Mouse (Mus musculus) cerebellum, adult 9-11 months (tissue): Measurements from ENCODE around the gene Gls.

Experiments
- DNase-seq: peaks from one replicate; pipeline ENCODE4 v3.0.0; 2022

The Gls gene

GRCm38 (mm10) chr1:52242270-52242669 is 9.2 kb upstream of the Gls start:
- DNase-seq, result no peak

GRCm38 (mm10) chr1:52232766-52233140 is 279 bp downstream of the Gls start:
- DNase-seq, result no peak

DNA sequence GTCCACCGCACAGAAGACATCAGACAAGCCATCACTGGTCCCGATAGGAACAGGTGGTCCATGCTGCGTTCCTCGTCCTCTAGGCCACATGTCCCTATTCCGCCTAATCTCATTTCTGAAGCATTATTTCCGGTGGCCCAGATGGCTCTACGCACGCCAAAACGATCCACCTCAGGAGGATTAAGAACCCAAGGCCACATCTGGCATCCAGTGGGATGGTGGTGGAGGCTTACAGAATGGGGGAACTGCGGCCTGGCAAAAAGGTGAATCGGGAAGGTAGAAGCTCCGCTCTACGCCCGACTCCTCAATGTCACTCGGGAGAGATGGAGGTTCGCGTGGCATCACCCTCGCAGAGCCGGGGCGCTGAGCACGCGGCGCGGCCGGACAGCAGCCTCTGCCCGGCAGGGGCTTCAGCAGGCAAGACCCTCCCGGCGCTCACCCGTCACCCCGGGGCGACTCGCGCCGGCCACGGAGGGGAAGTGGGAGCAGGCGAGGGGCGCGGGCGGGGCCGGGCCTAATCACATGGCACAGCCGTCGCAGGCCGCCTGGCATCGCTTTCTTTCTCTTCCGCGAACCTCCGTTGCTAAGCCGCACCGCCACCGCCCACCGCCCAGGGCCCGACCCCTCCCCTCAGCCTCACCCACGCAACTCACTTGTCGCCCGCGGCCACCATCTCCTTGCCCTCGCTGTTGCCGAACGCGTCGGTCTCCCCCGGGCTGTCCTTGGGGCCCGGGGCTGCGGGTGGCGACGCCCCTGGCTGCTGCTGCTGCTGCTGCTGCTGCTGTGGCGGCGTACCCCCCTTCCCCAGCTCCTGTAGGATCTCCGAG is 880 bp downstream of the Gls start:
- peak; percentile 79 for DNase-seq

GRCm38 (mm10) chr1:52230404-52230803 is 2.6 kb downstream of the Gls start:
- no peak for DNase-seq

DNA sequence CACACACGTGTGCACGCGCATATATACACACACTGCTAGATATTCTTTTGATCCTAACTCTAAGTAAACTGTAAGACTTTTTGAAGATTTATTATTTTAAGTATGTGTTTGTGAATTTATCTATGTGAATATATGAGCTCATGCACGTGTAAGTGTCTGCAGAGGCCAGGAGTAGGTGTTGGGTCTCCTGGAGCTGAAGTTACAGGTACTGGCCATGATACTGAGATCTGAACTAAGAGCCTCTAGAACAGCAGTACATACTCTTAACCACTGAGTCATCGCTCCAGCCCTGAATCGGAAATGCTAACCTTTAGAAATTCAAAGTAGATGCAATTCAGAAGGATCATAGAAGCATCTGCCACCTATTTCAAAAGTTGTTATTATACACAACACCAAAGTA is 4.9 kb downstream of the Gls start:
- no peak for DNase-seq

GRCm38 (mm10) chr1:52226416-52226815 is 6.6 kb downstream of the Gls start:
- DNase-seq, result no peak

DNA sequence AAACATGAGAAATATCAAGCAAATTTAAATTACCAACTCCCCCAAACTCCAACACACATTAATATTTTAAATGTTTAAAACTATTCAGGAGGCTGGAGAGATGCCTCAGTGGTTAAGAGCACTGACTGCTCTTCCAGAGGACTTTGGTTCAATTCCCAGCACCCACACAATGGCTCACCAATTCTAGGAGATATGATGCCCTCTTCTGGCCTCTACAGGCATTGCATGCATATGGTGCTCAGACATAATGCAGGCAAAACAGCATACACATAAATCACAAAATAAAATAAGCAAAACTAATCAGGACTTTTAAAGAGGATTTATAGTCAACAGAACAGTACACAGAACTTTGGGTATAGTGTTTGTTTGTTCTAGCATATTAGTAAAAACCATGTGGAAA is 16.3 kb downstream of the Gls start:
- no peak for DNase-seq

DNA sequence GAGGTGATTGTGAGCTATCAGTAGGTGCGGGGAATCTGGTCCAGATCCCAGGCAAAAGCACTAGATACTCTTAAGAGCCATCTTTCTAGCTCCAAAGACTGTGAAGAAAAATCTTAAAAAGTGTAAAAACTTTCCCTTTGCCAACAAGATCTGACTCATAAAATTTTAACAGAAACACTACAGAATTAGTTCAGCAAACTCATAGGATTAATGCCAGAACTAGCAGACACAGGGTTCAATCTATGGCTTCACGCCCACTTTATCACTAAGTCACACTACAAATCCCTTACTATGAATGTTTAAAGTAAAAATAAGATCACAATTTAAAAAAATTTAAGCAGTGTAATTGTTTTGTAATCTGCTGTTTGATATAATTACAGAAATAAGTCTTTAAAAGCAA is 50.0 kb downstream of the Gls start:
- no peak for DNase-seq

DNA sequence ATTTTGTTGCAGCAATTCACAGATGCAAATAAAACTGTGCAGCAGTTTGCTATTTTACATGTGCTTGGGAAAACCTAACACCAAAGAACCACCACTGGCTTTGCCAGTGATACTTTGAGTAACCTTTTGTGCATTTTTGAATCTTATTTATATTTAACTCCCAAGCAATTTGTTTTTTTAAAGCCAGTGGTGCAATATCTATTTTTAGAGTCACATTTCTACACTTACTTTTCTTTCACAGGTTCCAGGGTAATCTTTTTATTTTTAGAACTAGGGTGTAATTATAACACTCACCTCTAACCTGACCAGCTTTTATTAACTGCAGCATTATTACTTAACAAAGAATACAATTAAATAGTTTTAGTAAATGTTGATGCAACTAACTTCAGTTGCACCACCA is 51.0 kb downstream of the Gls start:
- no peak for DNase-seq

GRCm38 (mm10) chr1:52179939-52180568 is 53.0 kb downstream of the Gls start:
- peak; percentile 81 for DNase-seq

DNA sequence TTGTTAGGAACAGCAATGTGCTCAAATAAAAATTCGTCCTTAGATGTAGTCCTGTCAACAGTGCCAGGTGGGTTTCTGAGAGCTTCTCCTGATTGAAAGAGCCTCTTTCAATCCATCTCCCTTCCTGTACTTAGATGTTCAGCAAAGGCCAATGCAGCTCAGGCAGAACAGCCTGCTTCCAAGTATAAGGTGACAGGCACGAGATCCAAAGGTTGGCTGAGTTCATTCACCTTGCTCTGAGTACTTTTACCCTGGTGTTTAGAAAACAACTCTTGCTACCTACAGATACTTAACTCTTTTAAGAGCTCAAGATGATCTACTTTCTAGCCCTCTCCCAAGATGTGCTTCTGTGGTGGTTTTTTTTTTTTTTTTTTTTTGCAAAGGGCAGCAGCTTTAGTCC is 56.0 kb downstream of the Gls start:
- no peak for DNase-seq

- DNase-seq, result no peak
These were observed 57.0 kb downstream of the Gls start for GRCm38 (mm10) chr1:52175983-52176382.

GRCm38 (mm10) chr1:52175321-52175720 is 57.7 kb downstream of the Gls start:
- DNase-seq, result no peak

GRCm38 (mm10) chr1:52171271-52171670 is 61.8 kb downstream of the Gls start:
- no peak for DNase-seq

GRCm38 (mm10) chr1:52170747-52171146 is 62.3 kb downstream of the Gls start:
- no peak for DNase-seq

DNA sequence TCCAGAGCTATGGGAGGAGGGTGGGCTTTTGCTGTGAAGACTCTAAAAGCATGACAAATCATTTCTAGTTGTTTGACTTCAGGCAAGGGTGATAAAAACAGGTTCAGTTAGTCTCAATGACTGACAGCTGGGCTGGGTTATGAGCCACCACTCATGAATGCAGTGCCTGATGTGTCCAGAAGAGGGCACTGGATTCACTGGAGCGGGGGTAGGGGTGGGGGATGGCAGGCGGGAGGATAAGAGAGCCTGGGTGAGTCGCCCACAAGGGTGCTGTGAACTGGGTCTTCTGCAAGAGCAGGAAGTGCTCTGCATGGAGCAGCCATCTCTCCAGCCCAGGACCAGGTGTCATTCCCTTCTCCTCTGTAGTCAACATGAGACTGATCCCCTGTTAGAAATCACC is 63.0 kb downstream of the Gls start:
- no peak for DNase-seq

DNA sequence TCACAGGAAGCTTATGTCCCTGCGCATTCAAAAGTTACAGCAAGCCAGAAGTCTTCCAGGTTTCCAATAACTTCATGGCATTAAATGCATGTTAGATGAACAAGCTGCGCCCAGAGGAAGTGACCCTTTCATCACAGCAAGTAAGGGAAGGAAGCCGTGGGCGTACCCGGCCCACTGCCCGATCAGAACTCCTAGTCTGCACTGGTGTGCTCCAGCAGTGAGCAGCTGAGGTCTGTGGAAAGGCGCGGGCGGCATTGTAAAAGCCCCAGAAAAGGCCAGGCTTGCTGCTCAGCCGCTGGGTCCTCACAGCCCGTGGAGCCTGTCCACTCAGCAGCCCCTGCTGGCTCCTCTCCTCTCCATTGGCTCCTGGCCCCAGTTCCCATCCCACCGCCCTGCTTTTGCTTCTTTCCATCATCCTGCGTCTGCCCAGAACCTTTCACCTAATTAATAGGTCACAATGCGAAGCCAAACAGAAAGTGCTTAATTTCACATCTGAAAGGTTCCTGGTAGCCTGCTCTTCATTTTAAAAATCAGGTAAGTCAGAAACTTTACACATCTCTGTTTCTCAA is 66.3 kb downstream of the Gls start:
- DNase-seq, result no peak

DNA sequence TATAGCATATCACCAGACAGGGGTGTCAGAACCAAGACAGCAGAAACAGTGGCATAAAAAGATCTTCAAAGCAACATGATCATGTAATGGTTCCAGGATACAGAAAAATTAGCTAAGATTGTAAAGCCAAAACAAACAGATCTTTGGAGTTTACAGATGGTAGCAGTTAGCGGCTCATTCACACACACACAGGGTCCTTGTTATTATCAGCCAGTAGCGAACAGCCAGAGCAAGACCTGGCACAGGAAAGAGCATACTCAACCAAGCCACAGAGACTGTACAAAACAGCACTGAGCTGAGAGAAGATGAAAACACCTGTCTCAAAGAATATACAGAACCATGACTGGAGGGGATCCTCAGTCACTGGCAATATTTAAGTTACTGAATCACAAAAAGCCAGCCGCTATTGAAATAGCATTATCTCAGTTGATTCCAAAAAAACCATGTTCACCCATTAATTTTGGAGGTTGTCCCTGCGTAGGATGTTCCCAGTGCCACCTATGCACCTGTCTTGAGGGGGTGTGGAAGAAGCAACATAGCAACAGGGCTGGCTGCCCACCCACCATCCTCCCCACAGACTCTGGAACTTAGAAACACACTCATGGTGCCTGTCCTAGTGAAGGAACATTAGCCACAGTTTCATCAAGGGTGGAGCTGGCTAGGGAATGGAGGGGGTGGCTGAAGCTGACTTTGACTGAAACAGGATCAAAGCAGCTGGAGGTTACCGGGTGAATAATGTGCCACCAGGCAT is 69.2 kb downstream of the Gls start:
- DNase-seq, result no peak

DNA sequence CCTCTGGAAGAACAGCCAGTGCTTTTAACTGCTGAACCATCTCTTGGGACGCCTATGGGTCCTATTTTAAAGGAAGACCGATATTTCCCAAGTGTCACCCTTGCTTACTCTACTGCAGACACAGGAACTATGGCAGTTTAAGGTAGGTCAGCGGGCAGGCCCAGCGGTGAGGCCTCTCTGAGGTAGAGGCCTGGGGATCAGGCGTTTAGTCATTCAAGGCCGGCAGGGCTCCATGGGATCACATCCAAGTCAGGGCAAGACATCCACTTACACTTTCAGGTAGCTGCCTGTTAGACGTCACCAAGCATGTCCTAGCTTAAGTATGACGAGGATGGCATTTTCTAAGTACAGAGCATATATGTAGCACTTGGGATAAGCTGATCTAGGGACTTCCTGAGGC is 71.9 kb downstream of the Gls start:
- no peak for DNase-seq

GRCm38 (mm10) chr1:52158490-52159381 is 74.3 kb downstream of the Gls start:
- DNase-seq, result no peak

DNA sequence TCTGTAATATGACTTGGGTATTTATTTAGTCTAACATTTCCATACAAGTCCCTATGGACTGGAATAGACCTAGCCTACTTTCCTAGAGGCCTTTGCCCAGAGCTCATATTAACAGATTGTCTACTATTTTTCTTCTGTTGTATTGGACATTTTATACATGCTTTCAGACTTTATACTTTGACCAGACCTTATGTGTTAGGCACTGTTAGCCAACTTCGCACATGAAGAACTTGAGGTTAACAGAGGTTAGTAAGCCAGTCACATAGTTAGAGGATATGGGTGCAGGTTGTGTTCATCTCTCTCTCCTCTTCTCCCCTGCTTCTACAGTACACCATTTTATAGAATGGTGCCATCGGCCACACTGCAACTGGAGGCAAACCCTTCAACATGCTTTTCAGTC is 75.0 kb downstream of the Gls start:
- DNase-seq, result no peak

DNA sequence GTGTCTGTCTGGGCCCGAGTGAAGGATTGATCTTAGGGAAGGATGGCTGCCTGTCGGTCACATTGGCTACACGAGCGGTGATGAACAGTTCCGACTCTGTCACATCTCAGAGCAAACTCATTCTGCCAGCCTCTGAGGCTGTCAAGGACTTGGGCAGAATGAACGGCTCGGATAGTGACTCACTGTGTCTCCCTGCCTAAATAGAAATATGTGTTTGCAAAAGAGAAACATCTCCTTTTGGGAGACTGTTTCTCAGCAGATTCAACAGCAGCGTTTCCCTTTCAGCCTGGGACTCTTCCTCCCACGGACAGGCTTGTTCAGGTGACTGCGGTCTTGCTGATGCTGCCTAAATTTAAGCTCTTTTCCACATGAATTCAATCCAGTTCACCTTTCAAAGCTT is 76.7 kb downstream of the Gls start:
- no peak for DNase-seq

DNA sequence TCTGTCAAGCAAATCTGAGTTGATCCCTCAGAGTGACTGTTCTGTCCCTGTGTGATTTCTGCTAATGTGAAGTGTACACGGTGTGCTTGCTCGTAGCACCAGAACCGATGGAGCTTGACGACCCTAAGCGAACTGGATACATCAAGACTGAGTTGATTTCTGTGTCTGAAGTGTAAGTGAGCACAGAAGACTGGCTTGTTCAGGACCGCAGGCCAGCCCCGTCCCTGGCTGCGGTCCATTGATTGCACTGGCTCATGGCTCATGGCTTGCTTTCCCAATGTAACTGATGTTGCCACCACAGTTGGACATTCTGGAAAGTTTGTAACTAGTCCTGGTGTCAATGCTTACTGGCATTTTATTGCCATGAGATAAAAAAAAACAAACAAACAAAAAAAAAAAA is 78.1 kb downstream of the Gls start:
- no peak for DNase-seq
